Mouse (Mus musculus) heart, embryonic 14.5 days (tissue): ENCODE results near the gene Cmss1. TPM values are rescaled to one million over a fixed set of nuclear protein-coding genes. Genes with fewer than 3 reads are reported as not detected.

Source experiments
- ATAC-seq: fragments of 200-750 bp; cut with Nextera tagmentation; 2 replicates; pipeline ENCODE4 v1.8.0; 2017; ENCODE audit warnings: low read depth, moderate TSS enrichment; ENCODE audit not compliant: insufficient number of reproducible peaks, insufficient read depth, low FRiP score
- H3K27ac ChIP-seq, 2 experiments: fragments of 200-500 bp in 1 of 2; fragments of 300-500 bp in 1 of 2; sonication (generic) in 1 of 2; replicated peaks in 1 of 2; 2 replicates each; pipeline ENCODE4 v1.5.1; 2012 to 2014; ENCODE audit warnings: low read depth in 2 of 2, low read length in 2 of 2, control low read depth in 1 of 2, mild to moderate bottlenecking in 1 of 2, mixed read lengths in 1 of 2; ENCODE audit not compliant: control insufficient read depth in 1 of 2, insufficient read depth in 1 of 2
- H3K27me3 ChIP-seq: fragments of 300-500 bp; sonication (generic); 2 replicates; pipeline ENCODE4 v1.6.1; 2014; ENCODE audit warnings: mild to moderate bottlenecking, low read length, control low read depth; ENCODE audit not compliant: control insufficient read depth, insufficient read depth
- H3K36me3 ChIP-seq: fragments of 300-500 bp; sonication (generic); 2 replicates; pipeline ENCODE4 v1.6.1; 2014; ENCODE audit warnings: mild to moderate bottlenecking, control low read depth, low read length, mixed read lengths; ENCODE audit not compliant: control insufficient read depth, insufficient read depth
- H3K4me1 ChIP-seq, 2 experiments: fragments of 200-500 bp in 1 of 2; fragments of 300-500 bp in 1 of 2; sonication (generic) in 1 of 2; 2 replicates each; pipeline ENCODE4 v1.6.1; 2012 to 2014; ENCODE audit warnings: low read length in 2 of 2, control low read depth in 1 of 2, mixed read lengths in 1 of 2; ENCODE audit not compliant: control insufficient read depth in 2 of 2, insufficient read depth in 2 of 2
- H3K4me2 ChIP-seq: fragments of 300-500 bp; sonication (generic); 2 replicates; pipeline ENCODE4 v1.6.1; 2014; ENCODE audit warnings: mild to moderate bottlenecking, low read length
- H3K4me3 ChIP-seq, 2 experiments: fragments of 200-500 bp in 1 of 2; fragments of 300-500 bp in 1 of 2; sonication (generic) in 1 of 2; 2 replicates each; pipeline ENCODE4 v1.5.1; 2012 to 2014; ENCODE audit warnings: low read length in 2 of 2, mild to moderate bottlenecking in 2 of 2, control low read depth in 1 of 2, low read depth in 1 of 2, moderate library complexity in 1 of 2; ENCODE audit not compliant: control insufficient read depth in 1 of 2, insufficient read depth in 1 of 2
- H3K9ac ChIP-seq: fragments of 300-500 bp; sonication (generic); 2 replicates; pipeline ENCODE4 v1.6.1; 2014; ENCODE audit warnings: mild to moderate bottlenecking, low read length
- H3K9me3 ChIP-seq: fragments of 300-500 bp; sonication (generic); 2 replicates; pipeline ENCODE4 v1.6.1; 2016; ENCODE audit warnings: low read length, control low read depth; ENCODE audit not compliant: control insufficient read depth
- WGBS: fragments of 180-500 bp; shearing (Covaris S2); extraction: QIAGEN DNeasy Blood & Tissue Kit; methylation state at CpG from one replicate; pipeline ENCODE4 v1.1.7; 2014; 5-methylcytosine and 5-hydroxymethylcytosine counted together
- polyA plus RNA-seq: library from polyadenylated mRNA; unstranded; fragments of >200 nt; fragmentation: Nextera tagmentation; extraction: Ambion mirVana; gene quantifications from 2 replicates; pipeline ENCODE4 v1.2.1, GENCODE M21; 2014

The Cmss1 gene
- polyA plus RNA-seq, 1 experiment from 2014 or later, result 35.1 TPM

GRCm38 (mm10) chr16:57438288-57438685 lies 168.4 kb downstream of the Cmss1 start:
- H3K27ac ChIP-seq, result 0 out of 4 replicates have a peak overlapping the region, but pooled peaks of 1 of the 2 experiments have one; percentile 3
- ATAC-seq, result no peak

GRCm38 (mm10) chr16:57437523-57438287 lies 169.0 kb downstream of the Cmss1 start:
- no peak for ATAC-seq
- no peaks in the 10 kb centered on the region for H3K36me3 ChIP-seq
- no peak overlapping the region for H3K4me3 ChIP-seq
- H3K4me1 ChIP-seq, result 0 out of 4 replicates have a peak, but pooled peaks cover 0 to 5% of the 10 kb centered on the region in 2 experiments
- H3K27me3 ChIP-seq, result no peaks in the 10 kb centered on the region
- no peak overlapping the region for H3K4me2 ChIP-seq
- H3K9ac ChIP-seq, result no peak overlapping the region
- 77% methylated on average over 11 of the region's 11 CpGs for WGBS
- H3K27ac ChIP-seq, result no peak overlapping the region
- no peaks in the 10 kb centered on the region for H3K9me3 ChIP-seq

More at GRCm38 (mm10) chr16:57438288-57438685, 168.4 kb downstream of the Cmss1 start:
- Histone ChIP-seq H3K36me3 (no peaks in the 10 kb centered on the region), H3K9ac (no peak overlapping the region), H3K4me3 (no peak overlapping the region), H3K4me1 (0 out of 4 replicates have a peak, but pooled peaks cover 0 to 5% of the 10 kb centered on the region in 2 experiments), H3K4me2 (no peak overlapping the region), H3K9me3 (no peaks in the 10 kb centered on the region), H3K27me3 (no peaks in the 10 kb centered on the region)
- WGBS, result 84% methylated on average over 5 of the region's 5 CpGs

GRCm38 (mm10) chr16:57434640-57435039 lies 172.0 kb downstream of the Cmss1 start:
- H3K4me3 ChIP-seq, result no peak overlapping the region
- H3K4me2 ChIP-seq, result no peak overlapping the region
- H3K27ac ChIP-seq, result no peak overlapping the region
- no peak for ATAC-seq
- WGBS, result 70% methylated on average over 3 of the region's 3 CpGs
- no peaks in the 10 kb centered on the region for H3K27me3 ChIP-seq
- no peaks in the 10 kb centered on the region for H3K4me1 ChIP-seq
- no peak overlapping the region for H3K9ac ChIP-seq
- H3K36me3 ChIP-seq, result no peaks in the 10 kb centered on the region
- no peaks in the 10 kb centered on the region for H3K9me3 ChIP-seq

- WGBS, result 84% methylated on average over 6 of the region's 6 CpGs
- Histone ChIP-seq H3K36me3 (no peaks in the 10 kb centered on the region), H3K4me2 (no peak overlapping the region), H3K27me3 (no peaks in the 10 kb centered on the region), H3K27ac (no peak overlapping the region), H3K4me1 (peaks cover 4 to 6% of the 10 kb centered on the region in 2 experiments; a peak in 3 of 4 replicates), H3K9ac (no peak overlapping the region), H3K4me3 (no peak overlapping the region), H3K9me3 (no peaks in the 10 kb centered on the region)
- ATAC-seq, result no peak
Observed at GRCm38 (mm10) chr16:57433671-57434070, 173.0 kb downstream of the Cmss1 start.

GRCm38 (mm10) chr16:57433173-57433572 lies 173.5 kb downstream of the Cmss1 start:
- Histone ChIP-seq H3K4me1 (peaks cover 5 to 8% of the 10 kb centered on the region in 2 experiments; a peak in 3 of 4 replicates), H3K27me3 (no peaks in the 10 kb centered on the region), H3K4me2 (no peak overlapping the region), H3K9me3 (no peaks in the 10 kb centered on the region), H3K36me3 (no peaks in the 10 kb centered on the region), H3K27ac (no peak overlapping the region), H3K9ac (no peak overlapping the region), H3K4me3 (no peak overlapping the region)
- no peak for ATAC-seq
- WGBS, result 62% methylated on average over 4 of the region's 4 CpGs

DNA sequence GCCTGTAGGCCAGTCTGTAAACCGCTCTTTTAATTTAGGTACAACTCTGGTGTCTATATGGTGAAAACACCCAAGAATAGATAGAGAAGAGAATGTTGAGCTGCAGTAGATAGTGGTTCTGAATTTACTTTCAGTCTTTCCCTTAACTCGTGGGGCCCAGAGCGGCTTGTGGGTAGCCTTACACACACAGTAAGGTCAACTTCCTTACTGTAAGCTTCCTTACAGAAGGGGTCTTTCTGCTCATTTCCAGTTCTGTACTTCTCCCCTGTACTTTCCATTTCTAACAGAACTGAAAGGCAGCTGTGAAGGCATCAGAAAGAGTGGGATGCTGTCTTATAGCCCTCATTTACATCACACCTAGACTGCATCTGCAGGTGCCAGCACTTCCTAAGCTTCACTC lies 175.4 kb downstream of the Cmss1 start:
- Histone ChIP-seq H3K4me2 (no peak overlapping the region), H3K27ac (no peak overlapping the region), H3K36me3 (no peaks in the 10 kb centered on the region), H3K4me1 (peaks cover 13 to 17% of the 10 kb centered on the region in 2 experiments), H3K9ac (no peak overlapping the region), H3K4me3 (no peak overlapping the region), H3K9me3 (no peaks in the 10 kb centered on the region), H3K27me3 (no peaks in the 10 kb centered on the region)
- no peak for ATAC-seq
- 84% methylated on average over 3 of the region's 3 CpGs for WGBS

DNA sequence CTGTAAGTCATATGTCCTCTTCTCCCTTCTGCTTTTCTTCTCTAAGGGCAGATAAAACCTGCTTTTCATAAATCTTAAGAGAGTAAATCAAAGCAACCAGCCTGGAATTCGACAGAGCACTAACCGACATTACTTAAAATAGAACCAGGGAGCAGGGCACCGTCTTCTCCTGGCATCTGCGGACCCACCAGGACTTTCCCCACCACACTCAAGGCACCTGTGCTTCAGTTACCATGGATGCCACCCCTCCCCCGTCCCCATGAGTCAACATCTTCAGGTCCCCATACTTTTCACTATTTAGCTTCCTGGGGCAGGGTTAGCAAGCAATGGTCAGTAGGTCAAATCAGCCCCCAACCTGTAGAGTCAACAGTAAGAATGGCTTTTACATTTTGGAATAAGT lies 177.7 kb downstream of the Cmss1 start:
- no peak overlapping the region for H3K4me3 ChIP-seq
- H3K9me3 ChIP-seq, result no peaks in the 10 kb centered on the region
- WGBS, result 35% methylated on average over 5 of the region's 5 CpGs
- H3K4me2 ChIP-seq, result no peak overlapping the region
- no peaks in the 10 kb centered on the region for H3K36me3 ChIP-seq
- H3K9ac ChIP-seq, result no peak overlapping the region
- ATAC-seq, result no peak
- H3K27me3 ChIP-seq, result no peaks in the 10 kb centered on the region
- no peak overlapping the region for H3K27ac ChIP-seq
- H3K4me1 ChIP-seq, result peaks cover 15 to 17% of the 10 kb centered on the region in 2 experiments
